Mouse (Mus musculus) heart, adult 11 months (tissue): ENCODE results near the gene Adnp.

Experiments
- DNase-seq: peaks from one replicate; pipeline ENCODE4 v3.0.0; 2022

Gene Adnp

DNA sequence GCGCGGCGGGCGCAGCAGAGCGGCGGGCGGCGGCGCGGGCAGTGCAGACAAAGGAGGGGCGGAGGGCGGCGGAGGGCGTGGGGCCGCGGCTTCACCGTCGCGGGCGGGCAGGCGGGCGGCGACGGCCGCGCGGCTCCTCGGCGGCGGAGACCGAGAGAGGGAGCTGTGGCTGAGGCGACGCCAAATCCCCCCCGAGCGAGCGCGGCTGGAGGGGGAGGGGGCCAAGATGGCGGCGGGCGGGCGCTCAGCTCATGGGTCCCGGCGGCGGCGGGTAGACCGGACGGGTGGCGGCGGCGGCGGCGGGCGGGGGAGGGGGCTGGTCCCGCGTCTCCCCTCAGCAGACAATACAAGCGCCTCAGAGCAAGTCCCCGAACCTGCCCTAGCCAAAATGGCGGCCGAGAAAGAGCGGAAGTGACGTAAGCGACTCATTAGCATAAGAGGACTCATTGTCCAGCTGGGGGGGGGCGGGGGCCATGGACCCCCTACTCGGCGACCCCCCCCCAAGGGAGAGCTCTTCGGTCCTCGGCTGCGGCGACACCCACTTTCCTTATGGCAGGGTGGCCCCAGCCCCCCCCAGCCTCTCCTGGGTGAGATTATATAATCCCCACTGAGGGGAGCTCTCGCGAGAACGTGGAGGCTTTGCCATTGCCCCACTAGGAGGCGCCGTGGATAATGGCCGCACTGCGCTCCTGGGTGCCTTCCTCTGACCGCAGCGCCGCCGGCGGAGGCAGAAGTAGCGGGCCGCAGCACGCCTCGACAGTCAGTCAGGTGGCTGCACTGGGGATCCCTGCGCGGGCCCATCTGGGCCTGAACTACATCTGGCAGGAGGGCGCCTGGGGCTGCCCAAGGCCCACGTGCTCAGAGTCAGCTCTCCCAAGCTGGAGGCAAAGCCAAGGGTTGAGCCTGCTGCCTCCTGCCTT lies at the start of gene Adnp:
Adnp (minus strand) TSS at position 388 of the 920 bp plus-strand sequence.
- peak; percentile 100 for DNase-seq

GRCm38 (mm10) chr2:168256506-168256905 lies 49.6 kb upstream of the Adnp start:
- no peak for DNase-seq

DNA sequence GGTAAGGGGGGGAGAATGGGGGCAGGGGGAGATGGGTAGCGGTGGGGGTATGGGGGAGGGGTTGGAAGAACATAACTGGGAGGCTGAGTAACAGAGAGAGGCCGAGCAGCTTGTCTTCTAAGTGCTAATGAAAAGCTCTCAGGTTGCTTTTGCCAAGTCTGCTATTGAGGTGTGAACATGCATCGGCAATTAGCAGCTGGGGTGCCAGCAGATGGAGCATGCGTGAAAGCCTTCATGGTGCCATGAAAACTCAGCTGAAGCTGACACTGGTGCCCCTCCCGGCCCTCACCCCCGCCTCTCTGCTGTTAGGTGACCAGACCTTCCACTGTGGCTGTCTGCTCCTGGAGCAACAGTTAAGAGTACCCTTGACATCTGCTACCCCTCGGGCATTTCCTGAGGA lies 46.9 kb upstream of the Adnp start:
- DNase-seq = no peak

GRCm38 (mm10) chr2:168252639-168253292 lies 45.9 kb upstream of the Adnp start:
- DNase-seq = no peak

DNA sequence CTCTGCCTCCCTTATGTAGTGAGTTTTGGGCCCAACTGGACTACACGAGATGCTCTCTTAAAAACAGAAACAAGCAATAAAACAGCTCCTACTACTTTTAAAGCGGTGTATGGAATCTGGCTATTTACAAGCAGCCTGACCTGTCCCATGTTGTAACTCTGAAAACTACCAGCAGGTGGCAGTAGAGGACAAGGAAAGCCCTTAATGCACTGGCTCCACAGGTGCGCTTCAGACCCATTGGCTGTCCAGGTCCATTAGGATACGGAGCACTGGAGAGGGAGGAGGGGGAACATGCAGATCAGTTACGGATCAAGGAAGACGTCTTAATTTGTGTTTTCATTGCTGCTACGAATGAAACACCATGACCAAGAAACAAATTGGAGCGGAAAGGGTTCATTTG lies 43.4 kb upstream of the Adnp start:
- peak; percentile 96 for DNase-seq

GRCm38 (mm10) chr2:168248856-168249245 lies 41.9 kb upstream of the Adnp start:
- DNase-seq = no peak

GRCm38 (mm10) chr2:168248167-168248855 lies 41.4 kb upstream of the Adnp start:
- no peak for DNase-seq

DNA sequence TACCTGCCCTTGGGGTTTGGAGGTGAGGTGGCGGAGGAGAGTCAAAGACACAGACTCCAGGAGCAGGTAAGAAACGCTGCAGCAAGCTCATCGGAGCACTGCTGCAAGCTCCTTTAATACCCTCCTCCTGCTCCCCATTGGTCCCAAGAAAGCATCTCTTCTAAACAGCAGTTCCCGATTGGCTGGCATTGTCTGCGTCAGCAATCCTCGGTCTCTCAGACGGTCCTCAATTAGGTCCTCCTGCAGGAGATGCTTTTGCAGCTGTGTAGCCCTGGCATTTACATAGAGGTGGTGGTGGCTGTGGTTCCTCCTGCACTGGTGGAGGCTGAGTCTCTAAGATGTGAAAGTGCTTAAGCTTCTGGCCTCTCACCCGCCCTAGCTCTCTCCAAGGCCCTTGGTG lies 38.7 kb upstream of the Adnp start:
- no peak for DNase-seq

GRCm38 (mm10) chr2:168243278-168243677 lies 36.4 kb upstream of the Adnp start:
- DNase-seq = no peak

DNA sequence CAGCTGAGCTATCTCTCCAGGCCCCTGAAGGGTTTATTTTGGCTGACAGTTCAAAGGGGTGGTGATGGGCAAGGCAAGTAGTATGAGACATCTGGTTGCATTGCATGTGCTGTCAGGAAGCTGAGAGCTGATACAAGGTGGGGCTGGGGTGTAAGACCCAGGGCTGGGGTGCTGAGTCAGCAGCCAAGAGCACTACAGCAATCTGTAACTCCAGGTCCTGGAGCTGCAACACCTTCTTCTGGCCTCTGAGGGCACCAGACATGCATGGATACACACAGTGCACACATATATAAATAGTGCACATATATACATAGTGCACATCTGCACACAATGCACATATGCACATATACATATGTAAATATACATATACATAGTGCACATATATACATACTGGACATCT lies 35.9 kb upstream of the Adnp start:
- no peak for DNase-seq

DNA sequence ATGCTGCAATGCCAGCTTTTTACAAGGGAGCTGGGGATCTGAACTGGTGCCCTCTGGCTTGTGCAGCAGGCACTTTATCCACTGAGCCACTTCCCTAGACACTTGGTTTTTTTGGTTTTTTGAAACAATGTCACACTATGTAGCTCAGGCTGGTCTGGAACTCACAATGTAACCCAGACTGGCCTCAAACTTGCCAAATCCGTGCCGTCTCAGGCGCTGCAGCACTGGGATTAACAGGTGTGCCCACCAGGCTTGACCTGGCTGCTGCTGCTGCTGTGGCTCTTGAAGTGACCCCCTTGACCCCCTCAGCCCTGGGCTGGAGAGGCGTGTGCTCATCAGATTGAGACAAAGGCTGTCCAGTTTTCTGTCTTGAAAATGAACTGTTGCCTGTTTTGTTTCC lies 31.4 kb upstream of the Adnp start:
- no peak for DNase-seq

DNA sequence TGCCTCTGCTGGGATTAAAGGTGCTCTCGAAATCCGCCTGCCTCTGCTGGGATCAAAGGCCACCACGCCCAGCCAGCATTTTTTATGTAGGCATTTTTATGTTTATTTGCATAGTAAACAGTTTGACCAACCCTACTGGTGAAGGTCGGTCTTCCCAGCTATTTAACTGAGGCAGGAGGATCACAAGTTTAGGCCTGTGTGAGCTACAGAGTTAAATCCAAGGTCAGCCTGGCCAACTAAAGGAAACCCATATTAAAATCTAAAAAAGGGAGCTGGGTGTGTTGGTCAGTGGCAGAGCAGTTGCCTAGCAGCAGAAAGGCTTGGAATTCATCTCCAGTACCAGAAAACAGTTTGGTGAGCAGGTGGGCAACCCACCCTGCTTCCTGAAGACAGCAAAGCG lies 26.4 kb upstream of the Adnp start:
- DNase-seq = no peak

DNA sequence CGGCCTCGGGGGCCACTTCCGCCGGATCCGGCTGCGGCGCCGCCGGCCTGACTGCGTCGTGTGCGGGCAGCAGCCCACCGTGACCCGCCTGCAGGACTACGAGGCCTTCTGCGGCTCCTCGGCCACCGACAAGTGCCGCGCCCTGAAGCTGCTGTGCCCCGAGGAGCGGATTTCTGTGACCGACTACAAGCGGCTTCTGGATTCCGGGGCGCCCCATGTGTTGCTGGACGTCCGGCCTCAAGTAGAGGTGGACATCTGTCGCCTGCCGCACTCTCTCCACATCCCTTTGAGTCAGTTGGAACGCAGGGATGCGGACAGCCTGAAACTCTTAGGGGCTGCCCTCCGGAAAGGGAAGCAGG lies 24.5 kb upstream of the Adnp start:
- no peak for DNase-seq

GRCm38 (mm10) chr2:168230773-168231470 lies 24.0 kb upstream of the Adnp start:
- DNase-seq = no peak

GRCm38 (mm10) chr2:168230026-168230728 lies 23.3 kb upstream of the Adnp start, which contains the start of the genes Gm20716, Dpm1 and Mocs3:
Gene Gm20716, minus strand, starts transcription at chr2:168230364.
Gene Dpm1, minus strand, starts transcription at chr2:168230591.
Gene Mocs3, plus strand, starts transcription at chr2:168230622.
- DNase-seq = peak; percentile 99

DNA sequence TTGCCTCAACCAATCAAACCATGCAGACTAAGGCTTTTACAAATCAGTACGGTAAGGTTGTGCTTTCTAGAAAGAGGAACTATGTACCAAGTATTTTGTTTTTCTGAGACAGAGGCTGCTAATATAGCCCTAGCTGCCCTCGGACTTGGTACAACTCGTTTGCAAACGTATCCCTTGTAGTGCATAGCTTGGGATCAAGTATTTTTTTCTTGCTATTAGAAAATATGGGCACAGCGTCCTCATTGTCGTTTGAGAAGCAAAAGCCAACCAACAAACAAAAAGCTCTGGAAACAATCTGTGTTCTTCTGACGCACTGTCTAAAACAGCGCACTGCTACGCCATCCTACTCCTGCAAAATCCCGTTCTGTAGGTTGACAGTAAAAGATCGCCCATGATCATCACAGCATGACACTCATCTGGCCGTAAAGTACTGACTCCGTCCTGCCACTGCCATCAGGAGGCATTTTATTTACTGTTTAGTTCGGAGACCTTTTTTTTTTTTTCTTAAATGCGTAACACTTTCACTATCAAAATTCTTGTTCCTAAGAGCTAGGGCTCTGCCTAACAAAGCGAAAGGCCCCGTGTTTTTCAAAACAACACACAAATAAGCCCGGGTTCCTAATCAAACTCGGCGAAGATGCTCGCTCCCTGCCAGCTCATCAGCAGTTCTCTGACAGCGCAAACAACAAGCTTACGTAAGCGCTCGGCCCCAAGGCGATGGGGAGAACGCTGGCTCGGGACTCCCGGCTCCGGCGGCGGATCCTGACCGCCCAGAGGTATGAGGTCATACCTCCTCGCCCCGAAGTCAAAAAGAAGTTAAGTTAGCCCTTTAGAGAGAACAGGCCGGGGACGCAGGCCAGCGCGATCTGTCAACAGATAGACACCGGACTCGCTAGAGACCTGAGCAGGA lies 22.5 kb upstream of the Adnp start:
- peak; percentile 95 for DNase-seq

DNA sequence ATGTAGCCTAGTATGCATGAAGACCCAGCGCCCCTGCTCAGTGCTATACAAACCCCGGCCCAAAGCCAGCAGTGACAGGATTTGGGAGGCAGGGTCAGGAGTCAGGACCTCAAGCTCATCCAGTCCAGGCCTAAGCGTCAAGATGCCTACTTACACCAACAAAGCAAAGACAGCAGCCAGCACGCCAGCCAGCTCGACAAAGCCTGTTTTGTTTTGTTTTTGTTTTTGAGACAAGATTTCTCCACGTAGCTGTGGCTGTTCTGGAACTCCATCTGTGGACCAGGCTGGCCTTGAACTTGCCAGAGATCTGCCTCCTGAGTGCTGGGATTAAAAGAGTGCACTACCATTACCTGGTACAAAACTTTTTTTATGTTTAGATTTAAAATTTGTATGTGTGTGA lies 16.4 kb upstream of the Adnp start:
- peak; percentile 76 for DNase-seq

GRCm38 (mm10) chr2:168213788-168214397 lies 7.0 kb upstream of the Adnp start:
- no peak for DNase-seq

DNA sequence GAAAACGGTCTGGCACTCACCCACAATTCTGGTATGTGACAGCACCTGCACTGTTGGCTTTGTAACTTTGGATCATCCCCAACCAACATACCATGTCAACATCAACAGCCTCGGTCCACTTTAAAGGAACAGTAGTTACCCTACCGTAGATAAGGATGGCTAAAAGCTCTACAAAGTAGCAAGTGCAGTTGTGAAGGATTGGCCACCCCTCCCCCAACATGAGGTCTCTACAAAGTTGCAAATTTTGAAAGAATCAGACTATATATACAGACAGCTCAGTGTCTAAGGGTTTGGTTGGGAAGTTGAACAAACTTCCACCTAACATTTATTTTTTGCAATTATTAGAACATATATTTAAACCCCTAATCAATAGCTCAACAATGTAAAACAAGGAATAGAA lies 971 bp upstream of the Adnp start:
- DNase-seq = no peak
